Mouse (Mus musculus): ENCODE data around the gene Nexn. TPM values are rescaled to one million over a fixed set of nuclear protein-coding genes. Genes with fewer than 3 reads are reported as not detected.
"Not testable (repeated sequence)": the region's sequence is repeated elsewhere in the genome, so short reads cannot be mapped to it uniquely, and the experiment has no call there.

Gene Nexn
- 5.1 and 6.3 TPM in 2 replicates for polyA plus RNA-seq (2014; fragmentation: Nextera tagmentation; extraction: Ambion mirVana)

GRCm38 (mm10) chr3:152266036-152266421, at the start of gene Nexn:
Gene Nexn (minus strand): TSS chr3:152266350.
- WGBS, result 4% methylated on average over 13 of the region's 13 CpGs
- ATAC-seq (ENCODE audit: low FRiP score, low TSS enrichment), result peak; percentile 10; the same call in 1 of the 2 replicates
- Histone ChIP-seq H3K4me3 (ENCODE audit: low read length) (peak within 1 kb of the TSS; percentile 51), H3K4me2 (replicated peaks; ENCODE audit: low read depth, low read length) (peak within 1 kb of the TSS; percentile 93), H3K27me3 (ENCODE audit: control insufficient read depth, insufficient read depth, low read length) (peaks cover 8% of the 10 kb centered on the region), H3K4me1 (ENCODE audit: control insufficient read depth, insufficient read depth, low read length) (peaks cover 14% of the 10 kb centered on the region; the same call in 1 of the 2 replicates), H3K36me3 (ENCODE audit: control insufficient read depth, insufficient read depth, low read length) (no peaks in the 10 kb centered on the region), H3K9ac (ENCODE audit: low read depth, low read length) (peak within 1 kb of the TSS; percentile 73), H3K27ac (ENCODE audit: low read depth, low read length) (peak within 1 kb of the TSS; percentile 6; the same call in 1 of the 2 replicates), H3K9me3 (ENCODE audit: control insufficient read depth, low read length) (no peaks in the 10 kb centered on the region)

DNA sequence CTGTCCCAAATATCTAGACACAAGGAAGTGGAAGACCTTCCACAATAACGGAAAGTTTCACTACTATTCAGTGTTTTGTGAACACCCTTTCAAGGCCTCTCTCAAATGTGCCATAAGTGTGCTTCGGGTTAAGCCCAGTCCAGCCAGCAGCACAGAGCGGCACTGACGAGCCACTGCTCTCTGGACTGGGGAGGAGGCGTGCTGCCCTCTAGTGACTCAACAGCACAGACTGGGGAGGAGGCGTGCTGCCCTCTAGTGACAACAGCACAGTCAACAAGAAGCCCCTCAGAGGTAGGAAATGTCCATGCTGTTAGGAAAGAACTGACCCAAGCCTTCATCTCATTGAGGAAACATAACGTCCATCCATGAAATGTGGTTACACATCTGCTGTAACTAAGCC, 49.5 kb upstream of the Nexn start:
- H3K9me3 ChIP-seq (ENCODE audit: control insufficient read depth, low read length), result no peaks in the 10 kb centered on the region
- H3K4me1 ChIP-seq (ENCODE audit: control insufficient read depth, insufficient read depth, low read length), result no peaks in the 10 kb centered on the region
- H3K27ac ChIP-seq (ENCODE audit: low read depth, low read length), result no peak overlapping the region
- H3K27me3 ChIP-seq (ENCODE audit: control insufficient read depth, insufficient read depth, low read length), result no peaks in the 10 kb centered on the region
- ATAC-seq (ENCODE audit: low FRiP score, low TSS enrichment), result peak; percentile 96
- peaks cover 1% of the 10 kb centered on the region; the same call in 1 of the 2 replicates for H3K36me3 ChIP-seq (ENCODE audit: control insufficient read depth, insufficient read depth, low read length)
- H3K9ac ChIP-seq (ENCODE audit: low read depth, low read length), result no peak overlapping the region
- 10% methylated on average over 7 of the region's 7 CpGs for WGBS
- no peak overlapping the region for H3K4me2 ChIP-seq (replicated peaks; ENCODE audit: low read depth, low read length)
- no peak overlapping the region for H3K4me3 ChIP-seq (ENCODE audit: low read length)

DNA sequence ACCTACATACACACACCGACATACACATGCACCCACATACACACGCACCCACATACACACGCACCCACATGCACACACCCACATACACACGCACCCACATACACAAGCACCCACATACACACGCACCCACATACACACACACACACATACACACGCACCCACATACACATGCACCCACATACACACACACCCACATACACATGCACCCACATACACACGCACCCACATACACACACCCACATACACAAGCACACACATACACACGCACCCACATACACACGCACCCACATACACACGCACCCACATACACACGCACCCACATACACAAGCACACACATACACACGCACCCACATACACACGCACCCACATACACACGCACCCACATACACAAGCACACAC, 48.5 kb upstream of the Nexn start:
- WGBS, result 83% methylated on average over 14 of the region's 14 CpGs
- not testable (repeated sequence) for H3K9me3 ChIP-seq (ENCODE audit: control insufficient read depth, low read length); ATAC-seq (ENCODE audit: low FRiP score, low TSS enrichment); H3K4me1 ChIP-seq (ENCODE audit: control insufficient read depth, insufficient read depth, low read length); H3K9ac ChIP-seq (ENCODE audit: low read depth, low read length); H3K36me3 ChIP-seq (ENCODE audit: control insufficient read depth, insufficient read depth, low read length); H3K27ac ChIP-seq (ENCODE audit: low read depth, low read length); H3K4me2 ChIP-seq (replicated peaks; ENCODE audit: low read depth, low read length); H3K27me3 ChIP-seq (ENCODE audit: control insufficient read depth, insufficient read depth, low read length); H3K4me3 ChIP-seq (ENCODE audit: low read length)

DNA sequence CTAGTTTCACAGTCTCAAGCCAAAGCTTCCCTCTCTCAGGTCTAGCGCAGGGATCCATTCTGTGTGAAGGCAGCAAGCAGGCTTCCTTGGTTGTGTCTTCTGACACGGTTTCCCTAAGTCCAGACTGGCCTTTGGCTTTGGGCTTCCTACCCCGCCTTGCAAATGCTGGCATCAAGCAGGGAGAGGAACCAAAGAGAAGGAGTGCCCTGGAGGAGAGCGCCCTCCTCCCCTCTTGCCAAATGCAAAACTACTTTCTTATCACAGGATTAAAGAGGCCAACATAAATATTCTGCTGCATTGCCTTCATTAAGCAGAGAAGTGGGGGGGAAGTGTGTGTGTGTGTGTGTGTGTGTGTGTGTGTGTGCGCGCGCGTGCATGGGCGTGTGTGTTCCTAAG, 43.1 kb upstream of the Nexn start:
- 92% methylated on average over 9 of the region's 9 CpGs for WGBS
- Histone ChIP-seq H3K9me3 (ENCODE audit: control insufficient read depth, low read length) (no peaks in the 10 kb centered on the region), H3K4me2 (replicated peaks; ENCODE audit: low read depth, low read length) (no peak overlapping the region), H3K27ac (ENCODE audit: low read depth, low read length) (peak overlapping the region; percentile 53; the same call in 1 of the 2 replicates), H3K36me3 (ENCODE audit: control insufficient read depth, insufficient read depth, low read length) (peaks cover 7% of the 10 kb centered on the region; the same call in 1 of the 2 replicates), H3K9ac (ENCODE audit: low read depth, low read length) (no peak overlapping the region), H3K4me3 (ENCODE audit: low read length) (no peak overlapping the region), H3K4me1 (ENCODE audit: control insufficient read depth, insufficient read depth, low read length) (no peaks in the 10 kb centered on the region), H3K27me3 (ENCODE audit: control insufficient read depth, insufficient read depth, low read length) (no peaks in the 10 kb centered on the region)
- ATAC-seq (ENCODE audit: low FRiP score, low TSS enrichment), result no peak

DNA sequence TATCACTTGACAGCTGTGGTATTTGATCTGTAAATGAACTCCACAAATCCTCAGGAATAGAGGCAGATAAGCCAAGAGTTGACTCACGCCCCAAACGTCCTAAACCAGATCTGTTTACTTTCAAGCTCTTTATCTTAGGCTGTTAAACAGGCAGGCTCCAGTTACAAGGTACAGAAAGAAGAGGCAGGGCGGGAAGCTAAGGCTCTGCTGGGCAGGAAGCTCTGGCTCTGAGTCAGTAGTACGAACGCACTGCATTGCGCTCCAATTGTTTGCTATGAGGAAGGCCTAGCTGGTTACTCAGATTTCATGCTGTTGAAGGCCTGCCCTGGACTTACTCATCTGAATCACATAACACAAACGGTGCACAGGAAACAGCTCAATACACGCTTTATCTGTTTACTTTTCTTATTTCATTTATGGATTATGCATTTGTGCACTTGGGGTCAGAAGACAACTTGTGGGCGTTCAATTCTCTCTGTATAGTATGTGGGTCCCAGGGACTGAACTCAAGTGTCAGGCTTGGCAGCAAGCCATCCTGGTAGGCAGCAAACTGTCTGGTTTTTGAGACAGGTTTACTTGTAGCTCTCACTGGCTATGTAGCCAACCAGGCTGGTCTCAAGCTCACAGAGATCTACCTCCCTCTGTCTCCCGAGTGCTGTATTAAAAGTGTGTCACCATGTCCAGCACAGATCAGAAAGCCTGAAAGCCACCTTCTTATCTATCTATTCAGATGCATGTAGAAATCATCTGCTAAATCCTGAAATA, 42.5 kb upstream of the Nexn start:
- no peak overlapping the region; the same call in 1 of the 2 replicates for H3K9ac ChIP-seq (ENCODE audit: low read depth, low read length)
- WGBS, result 38% methylated on average over 10 of the region's 10 CpGs
- no peaks in the 10 kb centered on the region for H3K4me1 ChIP-seq (ENCODE audit: control insufficient read depth, insufficient read depth, low read length)
- ATAC-seq (ENCODE audit: low FRiP score, low TSS enrichment), result peak; percentile 84
- H3K36me3 ChIP-seq (ENCODE audit: control insufficient read depth, insufficient read depth, low read length), result peaks cover 7% of the 10 kb centered on the region; the same call in 1 of the 2 replicates
- no peak overlapping the region for H3K4me2 ChIP-seq (replicated peaks; ENCODE audit: low read depth, low read length)
- H3K4me3 ChIP-seq (ENCODE audit: low read length), result no peak overlapping the region
- no peaks in the 10 kb centered on the region for H3K27me3 ChIP-seq (ENCODE audit: control insufficient read depth, insufficient read depth, low read length)
- H3K27ac ChIP-seq (ENCODE audit: low read depth, low read length), result peak overlapping the region; percentile 53; the same call in 1 of the 2 replicates
- no peaks in the 10 kb centered on the region for H3K9me3 ChIP-seq (ENCODE audit: control insufficient read depth, low read length)

DNA sequence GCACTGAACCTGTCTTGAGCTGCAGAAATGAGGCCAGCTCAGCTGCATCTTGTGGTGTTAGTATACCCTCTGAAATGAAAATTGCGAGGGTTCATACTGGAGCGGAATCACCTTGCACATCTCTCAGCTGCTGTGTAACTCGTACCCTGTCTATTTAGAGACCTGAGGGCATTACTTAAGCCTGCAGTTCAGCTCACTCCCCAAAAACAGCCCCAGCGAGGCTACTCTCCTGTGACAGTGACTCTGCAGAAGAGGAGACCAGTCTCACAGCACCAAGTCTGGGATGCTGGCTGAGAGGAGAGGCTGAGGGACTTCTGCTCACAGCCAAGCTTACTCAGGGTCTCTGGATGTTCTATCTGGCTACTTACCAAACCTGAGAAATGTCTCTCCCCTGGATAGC, 39.8 kb upstream of the Nexn start:
- H3K27me3 ChIP-seq (ENCODE audit: control insufficient read depth, insufficient read depth, low read length), result no peaks in the 10 kb centered on the region
- WGBS, result 96% methylated on average over 4 of the region's 4 CpGs
- no peaks in the 10 kb centered on the region for H3K4me1 ChIP-seq (ENCODE audit: control insufficient read depth, insufficient read depth, low read length)
- no peak for ATAC-seq (ENCODE audit: low FRiP score, low TSS enrichment)
- H3K4me2 ChIP-seq (replicated peaks; ENCODE audit: low read depth, low read length), result no peak overlapping the region
- H3K27ac ChIP-seq (ENCODE audit: low read depth, low read length), result no peak overlapping the region
- no peak overlapping the region for H3K9ac ChIP-seq (ENCODE audit: low read depth, low read length)
- peaks cover 7% of the 10 kb centered on the region; the same call in 1 of the 2 replicates for H3K36me3 ChIP-seq (ENCODE audit: control insufficient read depth, insufficient read depth, low read length)
- H3K4me3 ChIP-seq (ENCODE audit: low read length), result no peak overlapping the region
- no peaks in the 10 kb centered on the region for H3K9me3 ChIP-seq (ENCODE audit: control insufficient read depth, low read length)

GRCm38 (mm10) chr3:152305080-152305479, 38.9 kb upstream of the Nexn start:
- ATAC-seq (ENCODE audit: low FRiP score, low TSS enrichment), result no peak
- no peaks in the 10 kb centered on the region for H3K27me3 ChIP-seq (ENCODE audit: control insufficient read depth, insufficient read depth, low read length)
- H3K9me3 ChIP-seq (ENCODE audit: control insufficient read depth, low read length), result no peaks in the 10 kb centered on the region
- H3K4me1 ChIP-seq (ENCODE audit: control insufficient read depth, insufficient read depth, low read length), result no peaks in the 10 kb centered on the region
- 85% methylated on average over 8 of the region's 8 CpGs for WGBS
- H3K4me3 ChIP-seq (ENCODE audit: low read length), result no peak overlapping the region
- peaks cover 7% of the 10 kb centered on the region; the same call in 1 of the 2 replicates for H3K36me3 ChIP-seq (ENCODE audit: control insufficient read depth, insufficient read depth, low read length)
- no peak overlapping the region for H3K4me2 ChIP-seq (replicated peaks; ENCODE audit: low read depth, low read length)
- H3K9ac ChIP-seq (ENCODE audit: low read depth, low read length), result no peak overlapping the region
- H3K27ac ChIP-seq (ENCODE audit: low read depth, low read length), result no peak overlapping the region

DNA sequence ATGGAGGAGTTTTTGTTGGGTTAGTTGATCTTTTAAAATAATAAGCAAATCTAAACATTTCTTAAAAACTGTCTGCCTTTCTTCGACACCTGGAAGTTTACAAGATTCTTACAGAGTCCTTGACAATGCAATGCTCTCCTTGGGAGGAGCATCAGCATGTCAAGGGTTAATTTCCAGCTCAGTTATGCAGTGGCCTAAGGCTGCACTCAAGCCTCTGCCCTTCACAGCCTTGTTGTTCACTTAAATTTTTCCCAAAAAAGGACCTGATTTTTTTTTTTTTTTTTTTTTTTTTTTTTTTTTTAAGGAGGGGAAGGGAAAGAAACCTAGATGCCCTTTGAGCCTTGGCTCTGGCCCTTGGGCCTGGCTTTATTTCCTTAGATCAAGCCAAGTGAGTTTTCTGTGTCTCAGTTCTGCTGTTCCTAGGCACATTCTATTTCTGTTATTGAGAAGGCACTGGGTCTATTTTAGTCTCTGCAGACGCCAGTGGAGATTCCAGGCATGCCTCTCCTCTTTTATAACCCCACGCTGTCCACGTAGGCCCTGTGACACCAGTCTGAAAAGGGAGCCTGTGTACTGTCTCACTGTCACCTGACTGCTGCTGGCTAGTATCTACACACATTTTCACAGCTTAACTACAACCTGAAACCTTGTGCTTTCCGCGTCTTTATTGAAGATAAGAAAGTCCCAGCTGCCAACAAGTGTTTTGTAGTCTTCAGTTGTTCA, 38.1 kb upstream of the Nexn start:
- Histone ChIP-seq H3K27ac (ENCODE audit: low read depth, low read length) (no peak overlapping the region), H3K9me3 (ENCODE audit: control insufficient read depth, low read length) (no peaks in the 10 kb centered on the region), H3K4me3 (ENCODE audit: low read length) (no peak overlapping the region), H3K4me1 (ENCODE audit: control insufficient read depth, insufficient read depth, low read length) (no peaks in the 10 kb centered on the region), H3K4me2 (replicated peaks; ENCODE audit: low read depth, low read length) (no peak overlapping the region), H3K36me3 (ENCODE audit: control insufficient read depth, insufficient read depth, low read length) (peaks cover 7% of the 10 kb centered on the region; the same call in 1 of the 2 replicates), H3K9ac (ENCODE audit: low read depth, low read length) (no peak overlapping the region), H3K27me3 (ENCODE audit: control insufficient read depth, insufficient read depth, low read length) (no peaks in the 10 kb centered on the region)
- WGBS, result 58% methylated on average over 6 of the region's 6 CpGs
- ATAC-seq (ENCODE audit: low FRiP score, low TSS enrichment), result no peak

DNA sequence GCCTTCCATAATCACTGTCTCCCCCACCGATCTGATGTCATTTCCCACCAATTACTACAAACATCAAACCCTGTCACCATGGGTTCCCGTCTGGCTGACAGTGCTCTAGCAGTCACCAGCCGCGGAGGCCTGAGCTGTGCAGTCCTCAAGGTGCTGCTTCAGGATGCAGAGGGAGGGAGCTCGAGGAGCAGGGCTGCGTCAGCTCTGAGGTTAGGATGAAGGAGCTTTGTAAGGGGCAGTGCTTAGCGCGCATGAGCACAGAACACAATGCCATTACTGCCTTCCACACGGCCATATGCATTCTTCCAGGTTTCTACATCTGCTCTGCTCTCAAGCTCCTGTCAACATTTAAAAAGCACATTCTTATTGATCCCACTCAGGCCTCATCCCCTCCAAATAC, 36.8 kb upstream of the Nexn start:
- H3K4me3 ChIP-seq (ENCODE audit: low read length), result no peak overlapping the region
- no peaks in the 10 kb centered on the region for H3K4me1 ChIP-seq (ENCODE audit: control insufficient read depth, insufficient read depth, low read length)
- H3K9me3 ChIP-seq (ENCODE audit: control insufficient read depth, low read length), result no peaks in the 10 kb centered on the region
- no peak overlapping the region for H3K4me2 ChIP-seq (replicated peaks; ENCODE audit: low read depth, low read length)
- no peak overlapping the region for H3K9ac ChIP-seq (ENCODE audit: low read depth, low read length)
- 85% methylated on average over 9 of the region's 9 CpGs for WGBS
- H3K27me3 ChIP-seq (ENCODE audit: control insufficient read depth, insufficient read depth, low read length), result no peaks in the 10 kb centered on the region
- H3K36me3 ChIP-seq (ENCODE audit: control insufficient read depth, insufficient read depth, low read length), result peaks cover 7% of the 10 kb centered on the region; the same call in 1 of the 2 replicates
- H3K27ac ChIP-seq (ENCODE audit: low read depth, low read length), result no peak overlapping the region
- ATAC-seq (ENCODE audit: low FRiP score, low TSS enrichment), result no peak

Data from kidney, embryonic 14.5 days (tissue).